In genomic region chr11:97797369-97798082, GRCm38 (mm10) we compare ENCODE assay signal across 12 mouse cellular contexts. TPM values are rescaled to one million over a fixed set of nuclear protein-coding genes. Genes with fewer than 3 reads are reported as not detected.
A peak's percentile ranks its signal among the peaks of the same experiment; 100 is the strongest.
DNase-seq lines count a peak whose midpoint lies in the region; ATAC-seq and TF ChIP-seq lines count a peak whose summit lies in the region.
"Had no signal": no experiment of that assay in that cellular context is flagged by ENCODE, and none has a peak within 500 bp of the region (broad histone marks: within the 10 kb centered on the region; RNA-seq: fewer than 3 reads in every experiment).

No protein-coding gene starts in this region.

- TF ChIP-seq EP300 in MEL (IDR thresholded peaks at IDR 0.05; ENCODE audit: low read depth in 1 of 2, low read length in 2 of 2): no peak

- peak; percentile 19 for DNase-seq in kidney, adult 2 months
- DNase-seq in kidney, postnatal 14 days: no peak
- DNase-seq in MEL (ENCODE audit: low read depth, low spot score): peak; percentile 89
- DNase-seq in midbrain, embryonic 11.5 days (ENCODE audit: low spot score, missing footprints): peak; percentile 82
- DNase-seq in testis, postnatal 14 days (ENCODE audit: low spot score): no peak
- DNase-seq in cerebellum, postnatal 36 days: no peak
- DNase-seq in cerebellum, adult 11 months: no peak
- DNase-seq: adrenal gland, adult 8-10 months had no signal

- no peak overlapping the region for H3K4me3 ChIP-seq in kidney, adult 2 months (ENCODE audit: insufficient read depth, low read depth, low read length)
- H3K4me3 ChIP-seq in MEL (ENCODE audit: control insufficient read depth in 1 of 2, insufficient read depth in 1 of 2, low read depth in 2 of 2, low read length in 2 of 2): peak overlapping the region; percentile 49 to 69
- H3K4me3 ChIP-seq in embryonic fibroblast, embryonic 13.5 days (ENCODE audit: insufficient read depth, low read length): no peak overlapping the region
- H3K4me3 ChIP-seq in midbrain, embryonic 11.5 days (ENCODE audit: low read depth, low read length): no peak overlapping the region
- H3K4me3 ChIP-seq: neural tube, embryonic 12.5 days had no signal

- no peaks in the 10 kb centered on the region for H3K27me3 ChIP-seq in kidney, adult 2 months (replicated peaks; ENCODE audit: control insufficient read depth, insufficient read depth, low read length)
- no peaks in the 10 kb centered on the region for H3K27me3 ChIP-seq in MEL (ENCODE audit: control insufficient read depth in 1 of 2, insufficient read depth in 2 of 2, low read length in 2 of 2)
- H3K27me3 ChIP-seq in midbrain, embryonic 11.5 days (ENCODE audit: control insufficient read depth, insufficient read depth, low read length): no peaks in the 10 kb centered on the region
- H3K27me3 ChIP-seq: neural tube, embryonic 12.5 days had no signal

- no peaks in the 10 kb centered on the region for H3K36me3 ChIP-seq in kidney, adult 2 months (ENCODE audit: control insufficient read depth, insufficient read depth, low read length)
- H3K36me3 ChIP-seq in MEL (ENCODE audit: control insufficient read depth in 1 of 2, insufficient read depth in 2 of 2, low read length in 2 of 2): peaks cover 0 to 7% of the 10 kb centered on the region in 2 experiments; a peak in 2 of 4 replicates
- no peaks in the 10 kb centered on the region for H3K36me3 ChIP-seq in midbrain, embryonic 11.5 days (ENCODE audit: control insufficient read depth, insufficient read depth, low read length)
- H3K36me3 ChIP-seq: neural tube, embryonic 12.5 days had no signal

- no peak for TF ChIP-seq POLR2A in kidney, adult 2 months (IDR thresholded peaks at IDR 0.05; ENCODE audit: low read depth, low read length)
- TF ChIP-seq POLR2A in MEL (IDR thresholded peaks at IDR 0.05; ENCODE audit: control insufficient read depth in 1 of 2, insufficient read depth in 1 of 2, low read depth in 1 of 2, low read length in 2 of 2, poor library complexity in 1 of 2): no peak
- peak; percentile 43 for TF ChIP-seq POLR2A in embryonic fibroblast, embryonic 13.5 days (IDR thresholded peaks at IDR 0.05; ENCODE audit: low read depth, low read length)

- no peaks in the 10 kb centered on the region for H3K9me3 ChIP-seq in MEL (replicated peaks; ENCODE audit: insufficient read depth, low read length)
- H3K9me3 ChIP-seq in midbrain, embryonic 11.5 days (ENCODE audit: control insufficient read depth, low read length): no peaks in the 10 kb centered on the region
- H3K9me3 ChIP-seq: neural tube, embryonic 12.5 days had no signal

- peak overlapping the region; percentile 60 for H3K9ac ChIP-seq in MEL (ENCODE audit: control insufficient read depth, low read depth, low read length, poor library complexity, severe bottlenecking)
- H3K9ac ChIP-seq in midbrain, embryonic 11.5 days (ENCODE audit: low read length): no peak overlapping the region
- H3K9ac ChIP-seq: neural tube, embryonic 12.5 days had no signal

- TF ChIP-seq RAD21 in MEL (IDR thresholded peaks at IDR 0.05; ENCODE audit: low read depth, low read length): no peak

- WGBS in kidney, adult 2 months: 75% methylated on average over 15 of the region's 15 CpGs
- WGBS in midbrain, embryonic 11.5 days: 63% methylated on average over 15 of the region's 15 CpGs

- H3K4me2 ChIP-seq in midbrain, embryonic 11.5 days: no peak overlapping the region

- no peak overlapping the region for H3K27ac ChIP-seq in kidney, adult 2 months (ENCODE audit: insufficient read depth, low read depth, low read length)
- peak overlapping the region; percentile 12 for H3K27ac ChIP-seq in MEL (ENCODE audit: control insufficient read depth, low read depth, low read length)
- H3K27ac ChIP-seq in embryonic fibroblast, embryonic 13.5 days (ENCODE audit: insufficient read depth, low read length): peak overlapping the region; percentile 90
- H3K27ac ChIP-seq in midbrain, embryonic 11.5 days (ENCODE audit: low read depth, low read length): no peak overlapping the region
- H3K27ac ChIP-seq: neural tube, embryonic 12.5 days had no signal

- peaks cover 14% of the 10 kb centered on the region for H3K4me1 ChIP-seq in kidney, adult 2 months (ENCODE audit: control insufficient read depth, insufficient read depth, low read length)
- peaks cover 0 to 15% of the 10 kb centered on the region in 2 experiments; a peak in 2 of 4 replicates for H3K4me1 ChIP-seq in MEL (ENCODE audit: control insufficient read depth in 1 of 2, insufficient read depth in 2 of 2, low read length in 2 of 2)
- H3K4me1 ChIP-seq in embryonic fibroblast, embryonic 13.5 days (ENCODE audit: control insufficient read depth, insufficient read depth, low read length): peaks cover 10% of the 10 kb centered on the region; the same call in 1 of the 2 replicates
- H3K4me1 ChIP-seq in midbrain, embryonic 11.5 days (ENCODE audit: control insufficient read depth, insufficient read depth, low read length): peaks cover 16% of the 10 kb centered on the region

- H3K79me2 ChIP-seq in MEL (ENCODE audit: control insufficient read depth, insufficient read depth, low read length, poor library complexity): peaks cover 13% of the 10 kb centered on the region; the same call in 1 of the 2 replicates

- no peak for TF ChIP-seq CTCF in kidney, adult 2 months (conservative IDR thresholded peaks at IDR 0.05; ENCODE audit: insufficient read depth, insufficient read length, low read depth, low read length)
- TF ChIP-seq CTCF in MEL (IDR thresholded peaks at IDR 0.05 in 2 of 3, conservative IDR thresholded peaks at IDR 0.05 in 1 of 3; ENCODE audit: control insufficient read depth in 1 of 3, insufficient read depth in 1 of 3, low read depth in 2 of 3, low read length in 3 of 3, poor library complexity in 1 of 3, severe bottlenecking in 1 of 3): no peak
- TF ChIP-seq CTCF in embryonic fibroblast, embryonic 13.5 days (IDR thresholded peaks at IDR 0.05; ENCODE audit: borderline replicate concordance, insufficient read depth, low read length): no peak

- no peak for ATAC-seq in midbrain, embryonic 11.5 days (ENCODE audit: low FRiP score)

TF ChIP-seq in MEL, 35 proteins besides CTCF, POLR2A, EP300 and RAD21 (continues in another document):
- TF ChIP-seq TBP (IDR thresholded peaks at IDR 0.05; ENCODE audit: low read depth, low read length) (0 out of 2 replicates have a peak, but pooled peaks have one; percentile 30), ZNF384 (IDR thresholded peaks at IDR 0.05; ENCODE audit: low read depth, low read length) (peak; percentile 89), MYC (IDR thresholded peaks at IDR 0.05; ENCODE audit: low read depth, low read length) (peak; percentile 56; the same call in 1 of the 2 replicates), SIN3A (IDR thresholded peaks at IDR 0.05; ENCODE audit: low read length) (peak; percentile 63), MAZ (IDR thresholded peaks at IDR 0.05; ENCODE audit: low read depth, low read length) (peak; percentile 18; the same call in 1 of the 2 replicates), MAX (IDR thresholded peaks at IDR 0.05; ENCODE audit: low read length) (peak; percentile 15; the same call in 1 of the 2 replicates), NRF1 (IDR thresholded peaks at IDR 0.05; ENCODE audit: insufficient read depth, low read depth, low read length, poor library complexity, severe bottlenecking) (peak; percentile 31; the same call in 1 of the 2 replicates), MXI1 (IDR thresholded peaks at IDR 0.05; ENCODE audit: low read depth, low read length) (no peak), USF1 (IDR thresholded peaks at IDR 0.05; ENCODE audit: low read depth, low read length) (no peak)

RNA-seq across cellular contexts. Expression of gene Lasp1, which starts 1.3 kb away (rescaled TPM):
- 106 and 110 TPM in 2 replicates for polyA plus RNA-seq in kidney, adult 2 months (2012; rRNA removed)
- 13.3 and 15.2 TPM in 2 replicates for total RNA-seq in MEL (2012; rRNA removed)
- polyA plus RNA-seq in MEL (2012; ENCODE audit: insufficient read depth in 1 of 2, insufficient read length in 2 of 2, low read depth in 1 of 2, low replicate concordance in 2 of 2, missing spikeins in 1 of 2): 10 to 100 TPM in 1 of 2 experiments, not detected in 1; 38.7 TPM
- 243 and 284 TPM in 2 replicates for polyA plus RNA-seq in embryonic fibroblast, embryonic 13.5 days (2011; ENCODE audit: insufficient read length, low read depth, missing spikeins)
- 52.6 and 59.2 TPM in 2 replicates for polyA plus RNA-seq in midbrain, embryonic 11.5 days (2014; fragmentation: Nextera tagmentation; extraction: Ambion mirVana)

RNA-seq across cellular contexts. Expression of gene Rpl23, which starts 15.3 kb away (rescaled TPM):
- 118 and 181 TPM in 2 replicates for polyA plus RNA-seq in kidney, adult 2 months (2012; rRNA removed)
- total RNA-seq in MEL (2012; rRNA removed): 1,922 and 2,072 TPM in 2 replicates
- 100 to 1,000 TPM in 1 of 2 experiments, not detected in 1; 921 TPM for polyA plus RNA-seq in MEL (2012; ENCODE audit: insufficient read depth in 1 of 2, insufficient read length in 2 of 2, low read depth in 1 of 2, low replicate concordance in 2 of 2, missing spikeins in 1 of 2)
- 548 and 603 TPM in 2 replicates for polyA plus RNA-seq in embryonic fibroblast, embryonic 13.5 days (2011; ENCODE audit: insufficient read length, low read depth, missing spikeins)
- 441 and 443 TPM in 2 replicates for polyA plus RNA-seq in midbrain, embryonic 11.5 days (2014; fragmentation: Nextera tagmentation; extraction: Ambion mirVana)

RNA-seq across cellular contexts. Expression of gene 1700001P01Rik, which starts 21.8 kb away (rescaled TPM):
- not detected in 2 replicates for polyA plus RNA-seq in kidney, adult 2 months (2012; rRNA removed)
- 0.69 TPM in 2 replicates for total RNA-seq in MEL (2012; rRNA removed)
- polyA plus RNA-seq in MEL (2012; ENCODE audit: insufficient read depth in 1 of 2, insufficient read length in 2 of 2, low read depth in 1 of 2, low replicate concordance in 2 of 2, missing spikeins in 1 of 2): under 1 TPM in 1 of 2 experiments, not detected in 1; 0.43 TPM
- not detected in 2 replicates for polyA plus RNA-seq in embryonic fibroblast, embryonic 13.5 days (2011; ENCODE audit: insufficient read length, low read depth, missing spikeins)
- 0.47 and 0.78 TPM in 2 replicates for polyA plus RNA-seq in midbrain, embryonic 11.5 days (2014; fragmentation: Nextera tagmentation; extraction: Ambion mirVana)
- total RNA-seq: heart, postnatal 10 days had no signal
- polyA plus RNA-seq: limb, embryonic 11.5 days had no signal

RNA-seq across cellular contexts. Expression of gene Cwc25, which starts 31.2 kb away (rescaled TPM):
- 7.1 and 8.5 TPM in 2 replicates for polyA plus RNA-seq in kidney, adult 2 months (2012; rRNA removed)
- 18.1 and 20.8 TPM in 2 replicates for total RNA-seq in MEL (2012; rRNA removed)
- polyA plus RNA-seq in MEL (2012; ENCODE audit: insufficient read depth in 1 of 2, insufficient read length in 2 of 2, low read depth in 1 of 2, low replicate concordance in 2 of 2, missing spikeins in 1 of 2): 10 to 100 TPM in 1 of 2 experiments, not detected in 1; 16.7 TPM
- 14.0 and 16.4 TPM in 2 replicates for polyA plus RNA-seq in embryonic fibroblast, embryonic 13.5 days (2011; ENCODE audit: insufficient read length, low read depth, missing spikeins)
- 12.6 and 15.0 TPM in 2 replicates for polyA plus RNA-seq in midbrain, embryonic 11.5 days (2014; fragmentation: Nextera tagmentation; extraction: Ambion mirVana)

RNA-seq across cellular contexts. Expression of gene B230217C12Rik, which starts 43.1 kb away (rescaled TPM):
- polyA plus RNA-seq in kidney, adult 2 months (2012; rRNA removed): 2.0 TPM in 2 replicates
- total RNA-seq in MEL (2012; rRNA removed): 0.29 TPM in 1 of 2 replicates, not detected in the other
- polyA plus RNA-seq in MEL (2012; ENCODE audit: insufficient read depth in 1 of 2, insufficient read length in 2 of 2, low read depth in 1 of 2, low replicate concordance in 2 of 2, missing spikeins in 1 of 2): under 1 TPM in 1 of 2 experiments, not detected in 1; 0.81 TPM
- polyA plus RNA-seq in embryonic fibroblast, embryonic 13.5 days (2011; ENCODE audit: insufficient read length, low read depth, missing spikeins): 4.8 and 7.2 TPM in 2 replicates
- polyA plus RNA-seq in midbrain, embryonic 11.5 days (2014; fragmentation: Nextera tagmentation; extraction: Ambion mirVana): 14.7 and 17.3 TPM in 2 replicates

Comparison
In these comparisons a context has a peak if more than half of its experiments do, and no peak if none do; other contexts are left out.
1. DNase-seq: peak in kidney, adult 2 months (single experiment), MEL (single experiment) and midbrain, embryonic 11.5 days (single experiment); none in kidney, postnatal 14 days (single experiment), testis, postnatal 14 days (single experiment), cerebellum, postnatal 36 days (0 of 2) and cerebellum, adult 11 months (single experiment).
2. H3K27ac ChIP-seq: peak in MEL (single experiment) and embryonic fibroblast, embryonic 13.5 days (single experiment); none in kidney, adult 2 months (single experiment) and midbrain, embryonic 11.5 days (single experiment).
3. H3K4me3 ChIP-seq: peak in MEL (2 of 2); none in kidney, adult 2 months (single experiment), embryonic fibroblast, embryonic 13.5 days (single experiment) and midbrain, embryonic 11.5 days (single experiment).